15 mouse cellular contexts compared by ENCODE assay signal in the genomic region with DNA sequence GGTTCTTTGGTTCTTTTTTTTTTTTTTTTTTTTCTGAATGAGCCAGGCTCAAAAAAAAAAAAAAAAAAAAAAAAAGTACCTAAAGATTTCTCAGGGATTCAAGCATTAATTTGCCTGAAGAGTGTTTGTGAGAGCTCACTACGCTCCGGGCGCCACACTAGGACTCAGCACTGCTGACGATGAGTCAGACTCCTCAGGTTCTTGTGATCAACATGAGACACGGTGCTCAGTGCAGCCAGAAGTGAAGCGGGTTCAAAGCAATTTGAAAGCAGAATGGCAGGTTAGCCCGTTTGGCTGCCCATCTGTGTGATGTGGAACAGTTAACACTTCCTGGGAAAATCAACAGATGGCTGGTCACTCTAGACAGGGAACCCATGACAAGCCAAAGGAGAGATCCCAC.
"Had no signal": no experiment of that assay in that cellular context is flagged by ENCODE, and none has a peak within 500 bp of the region (broad histone marks: within the 10 kb centered on the region; RNA-seq: fewer than 3 reads in every experiment).

No protein-coding gene starts in this region.

- H3K4me3 ChIP-seq: liver, embryonic 13.5 days; neural tube, embryonic 12.5 days; neural tube, embryonic 15.5 days had no signal

- H3K4me1 ChIP-seq: liver, embryonic 13.5 days; neural tube, embryonic 12.5 days; neural tube, embryonic 15.5 days had no signal

- H3K36me3 ChIP-seq: liver, embryonic 13.5 days had no signal

- DNase-seq: kidney, adult 2 months; kidney, postnatal 25 days; liver, embryonic 13.5 days; lung, adult 2 months; lung, postnatal 14 days; lung, postnatal 4 days; midbrain, embryonic 14.5 days; retina, postnatal 1 day; thymus, adult 18-20 months; thymus, postnatal 4 days had no signal

- H3K27me3 ChIP-seq: liver, embryonic 13.5 days; neural tube, embryonic 12.5 days; neural tube, embryonic 15.5 days had no signal

- H3K4me2 ChIP-seq: liver, embryonic 13.5 days; midbrain, embryonic 11.5 days; neural tube, embryonic 12.5 days; neural tube, embryonic 15.5 days had no signal

- ATAC-seq: intestine, postnatal 0 days had no signal

- H3K27ac ChIP-seq: kidney, postnatal 0 days; liver, embryonic 13.5 days; neural tube, embryonic 12.5 days; neural tube, embryonic 15.5 days had no signal

- H3K9ac ChIP-seq: liver, embryonic 13.5 days; neural tube, embryonic 12.5 days; neural tube, embryonic 15.5 days had no signal

- H3K9me3 ChIP-seq: liver, embryonic 13.5 days; neural tube, embryonic 12.5 days had no signal
